ENCODE assay signal across 12 mouse cellular contexts in genomic region chr10:13782235-13782757, GRCm38 (mm10).
"Had no signal": no experiment of that assay in that cellular context is flagged by ENCODE, and none has a peak within 500 bp of the region (broad histone marks: within the 10 kb centered on the region; RNA-seq: fewer than 3 reads in every experiment).

No protein-coding gene starts in this region.

- H3K9me3 ChIP-seq: hindbrain, embryonic 15.5 days; liver, embryonic 13.5 days; lung, embryonic 15.5 days; midbrain, embryonic 12.5 days; neural tube, embryonic 13.5 days had no signal

- H3K27ac ChIP-seq: hindbrain, embryonic 15.5 days; liver, embryonic 13.5 days; lung, embryonic 15.5 days; midbrain, embryonic 12.5 days; neural tube, embryonic 13.5 days had no signal

- H3K36me3 ChIP-seq: liver, embryonic 13.5 days; lung, embryonic 15.5 days; midbrain, embryonic 12.5 days had no signal

- H3K4me3 ChIP-seq: hindbrain, embryonic 15.5 days; liver, embryonic 13.5 days; lung, embryonic 15.5 days; midbrain, embryonic 12.5 days; neural tube, embryonic 13.5 days had no signal

- ATAC-seq: liver, postnatal 0 days; midbrain, embryonic 16.5 days had no signal

- H3K4me2 ChIP-seq: hindbrain, embryonic 15.5 days; liver, embryonic 13.5 days; lung, embryonic 15.5 days; midbrain, embryonic 12.5 days; neural tube, embryonic 13.5 days had no signal

- H3K4me1 ChIP-seq: hindbrain, embryonic 15.5 days; liver, embryonic 13.5 days; lung, embryonic 15.5 days; midbrain, embryonic 12.5 days; neural tube, embryonic 13.5 days had no signal

- H3K27me3 ChIP-seq: hindbrain, embryonic 15.5 days; liver, embryonic 13.5 days; lung, embryonic 15.5 days; midbrain, embryonic 12.5 days; neural tube, embryonic 13.5 days had no signal

- DNase-seq: kidney, adult 8-10 months; kidney, postnatal 36 days; liver; liver, embryonic 13.5 days; liver, postnatal 0 days; lung, postnatal 14 days; thymus, postnatal 36 days had no signal

- H3K9ac ChIP-seq: hindbrain, embryonic 15.5 days; liver, embryonic 13.5 days; liver, postnatal 0 days; lung, embryonic 15.5 days; midbrain, embryonic 12.5 days; neural tube, embryonic 13.5 days had no signal
